Mouse (Mus musculus) heart, embryonic 15.5 days (tissue): Measurements from ENCODE around the gene Gatb. TPM values are rescaled to one million over a fixed set of nuclear protein-coding genes. Genes with fewer than 3 reads are reported as not detected.

Source experiments
- ATAC-seq: fragments of 200-750 bp; cut with Nextera tagmentation; replicated peaks from 2 replicates; pipeline ENCODE4 v1.8.0; 2017; ENCODE audit warnings: low read depth, moderate TSS enrichment; ENCODE audit not compliant: insufficient number of reproducible peaks, insufficient read depth, low FRiP score
- H3K27ac ChIP-seq: fragments of 300-500 bp; sonication (generic); 2 replicates; pipeline ENCODE4 v1.5.1; 2015; ENCODE audit warnings: mild to moderate bottlenecking, inconsistent platforms
- H3K27me3 ChIP-seq: fragments of 300-500 bp; sonication (generic); 2 replicates; pipeline ENCODE4 v1.6.1; 2015; ENCODE audit warnings: inconsistent platforms
- H3K36me3 ChIP-seq: fragments of 300-500 bp; sonication (generic); 2 replicates; pipeline ENCODE4 v1.6.1; 2015; ENCODE audit warnings: mild to moderate bottlenecking, inconsistent platforms
- H3K4me1 ChIP-seq: fragments of 300-500 bp; sonication (generic); replicated peaks from 2 replicates; pipeline ENCODE4 v1.6.1; 2015; ENCODE audit warnings: inconsistent platforms
- H3K4me2 ChIP-seq: fragments of 300-500 bp; sonication (generic); 2 replicates; pipeline ENCODE4 v1.6.1; 2015; ENCODE audit warnings: inconsistent platforms, mild to moderate bottlenecking, moderate library complexity
- H3K4me3 ChIP-seq: fragments of 300-500 bp; sonication (generic); 2 replicates; pipeline ENCODE4 v1.5.1; 2015; ENCODE audit warnings: mild to moderate bottlenecking, inconsistent platforms
- H3K9ac ChIP-seq: fragments of 300-500 bp; sonication (generic); 2 replicates; pipeline ENCODE4 v1.6.1; 2015; ENCODE audit warnings: mild to moderate bottlenecking, inconsistent platforms
- H3K9me3 ChIP-seq: fragments of 300-500 bp; sonication (generic); replicated peaks from 2 replicates; pipeline ENCODE4 v1.6.1; 2016; ENCODE audit warnings: inconsistent platforms
- WGBS: fragments of 180-500 bp; shearing (Covaris S2); methylation state at CpG from one replicate; pipeline ENCODE4 v1.1.7; 2015; ENCODE audit warnings: mixed read lengths; 5-methylcytosine and 5-hydroxymethylcytosine counted together
- polyA plus RNA-seq: library from polyadenylated mRNA; unstranded; fragments of >200 nt; fragmentation: Nextera tagmentation; extraction: Ambion mirVana; gene quantifications from 2 replicates; pipeline ENCODE4 v1.2.1, GENCODE M21; 2015

Gatb gene
- polyA plus RNA-seq, 1 experiment from 2014 or later, result 37.6 TPM

GRCm38 (mm10) chr3:85681136-85681535 is 107.2 kb downstream of the Gatb start:
- H3K4me2 ChIP-seq, result no peak overlapping the region
- H3K36me3 ChIP-seq, result no peaks in the 10 kb centered on the region
- ATAC-seq, result no peak
- no peak overlapping the region for H3K9ac ChIP-seq
- 85% methylated on average over 7 of the region's 7 CpGs for WGBS
- H3K4me1 ChIP-seq, result peaks cover 16% of the 10 kb centered on the region
- no peak overlapping the region for H3K27ac ChIP-seq
- no peaks in the 10 kb centered on the region for H3K9me3 ChIP-seq
- no peak overlapping the region for H3K4me3 ChIP-seq
- no peaks in the 10 kb centered on the region for H3K27me3 ChIP-seq

GRCm38 (mm10) chr3:85683618-85684017 is 109.7 kb downstream of the Gatb start:
- 82% methylated on average over 5 of the region's 5 CpGs for WGBS
- ATAC-seq, result no peak
- Histone ChIP-seq H3K27me3 (no peaks in the 10 kb centered on the region), H3K4me2 (no peak overlapping the region), H3K36me3 (no peaks in the 10 kb centered on the region), H3K9me3 (no peaks in the 10 kb centered on the region), H3K9ac (no peak overlapping the region), H3K27ac (no peak overlapping the region), H3K4me3 (no peak overlapping the region), H3K4me1 (peaks cover 12% of the 10 kb centered on the region)

- no peaks in the 10 kb centered on the region for H3K27me3 ChIP-seq
- H3K4me2 ChIP-seq, result no peak overlapping the region
- no peak overlapping the region for H3K4me3 ChIP-seq
- no peak for ATAC-seq
- no peaks in the 10 kb centered on the region for H3K9me3 ChIP-seq
- H3K36me3 ChIP-seq, result no peaks in the 10 kb centered on the region
- 0 out of 2 replicates have a peak, but pooled peaks cover 4% of the 10 kb centered on the region for H3K4me1 ChIP-seq
- 76% methylated on average over 8 of the region's 8 CpGs for WGBS
- H3K27ac ChIP-seq, result no peak overlapping the region
- H3K9ac ChIP-seq, result no peak overlapping the region
These were observed 111.4 kb downstream of the Gatb start for GRCm38 (mm10) chr3:85685271-85685670.

- H3K4me1 ChIP-seq, result no peaks in the 10 kb centered on the region
- ATAC-seq, result no peak
- H3K27ac ChIP-seq, result no peak overlapping the region
- no peaks in the 10 kb centered on the region for H3K9me3 ChIP-seq
- no peaks in the 10 kb centered on the region for H3K36me3 ChIP-seq
- no peak overlapping the region for H3K4me3 ChIP-seq
- H3K4me2 ChIP-seq, result no peak overlapping the region
- H3K27me3 ChIP-seq, result no peaks in the 10 kb centered on the region
- 90% methylated on average over 14 of the region's 14 CpGs for WGBS
- H3K9ac ChIP-seq, result no peak overlapping the region
These were observed 114.4 kb downstream of the Gatb start for GRCm38 (mm10) chr3:85688341-85688740.

GRCm38 (mm10) chr3:85691134-85691533 is 117.2 kb downstream of the Gatb start:
- WGBS, result 78% methylated on average over 4 of the region's 4 CpGs
- H3K36me3 ChIP-seq, result no peaks in the 10 kb centered on the region
- no peak overlapping the region for H3K4me3 ChIP-seq
- H3K27me3 ChIP-seq, result no peaks in the 10 kb centered on the region
- no peak overlapping the region for H3K4me2 ChIP-seq
- no peaks in the 10 kb centered on the region for H3K9me3 ChIP-seq
- no peak overlapping the region for H3K27ac ChIP-seq
- H3K9ac ChIP-seq, result no peak overlapping the region
- no peak for ATAC-seq
- H3K4me1 ChIP-seq, result no peaks in the 10 kb centered on the region

GRCm38 (mm10) chr3:85693013-85693412 is 119.1 kb downstream of the Gatb start:
- Histone ChIP-seq H3K4me3 (no peak overlapping the region), H3K36me3 (no peaks in the 10 kb centered on the region), H3K27me3 (no peaks in the 10 kb centered on the region), H3K27ac (no peak overlapping the region), H3K9ac (no peak overlapping the region), H3K4me2 (no peak overlapping the region), H3K9me3 (no peaks in the 10 kb centered on the region), H3K4me1 (no peaks in the 10 kb centered on the region)
- no peak for ATAC-seq
- WGBS, result 49% methylated on average over 3 of the region's 3 CpGs

- Histone ChIP-seq H3K36me3 (no peaks in the 10 kb centered on the region), H3K9me3 (no peaks in the 10 kb centered on the region), H3K4me1 (no peaks in the 10 kb centered on the region), H3K4me3 (no peak overlapping the region), H3K4me2 (no peak overlapping the region), H3K27me3 (no peaks in the 10 kb centered on the region), H3K9ac (no peak overlapping the region), H3K27ac (no peak overlapping the region)
- 92% methylated on average over 3 of the region's 3 CpGs for WGBS
- ATAC-seq, result no peak
These were observed 121.1 kb downstream of the Gatb start for GRCm38 (mm10) chr3:85695056-85695455.

GRCm38 (mm10) chr3:85698496-85698895 is 124.6 kb downstream of the Gatb start:
- Histone ChIP-seq H3K9ac (no peak overlapping the region), H3K9me3 (no peaks in the 10 kb centered on the region), H3K4me3 (no peak overlapping the region), H3K4me2 (no peak overlapping the region), H3K36me3 (no peaks in the 10 kb centered on the region), H3K27me3 (no peaks in the 10 kb centered on the region), H3K4me1 (peaks cover 4% of the 10 kb centered on the region), H3K27ac (no peak overlapping the region)
- WGBS, result 81% methylated on average over 4 of the region's 4 CpGs
- ATAC-seq, result no peak

- H3K4me2 ChIP-seq, result no peak overlapping the region
- H3K9ac ChIP-seq, result no peak overlapping the region
- H3K9me3 ChIP-seq, result no peaks in the 10 kb centered on the region
- no peak overlapping the region for H3K4me3 ChIP-seq
- H3K4me1 ChIP-seq, result peaks cover 5% of the 10 kb centered on the region
- H3K27me3 ChIP-seq, result no peaks in the 10 kb centered on the region
- H3K36me3 ChIP-seq, result no peaks in the 10 kb centered on the region
- 45% methylated on average over 6 of the region's 6 CpGs for WGBS
- H3K27ac ChIP-seq, result peak overlapping the region; percentile 42; the same call in 1 of the 2 replicates
- ATAC-seq, result 0 out of 2 replicates have a peak, but pooled peaks have one; percentile 50
These were observed 129.4 kb downstream of the Gatb start for GRCm38 (mm10) chr3:85703141-85703882.

Other genes with a start within 250 kb of the Gatb start
- 7.7 and 7.9 TPM in 2 replicates for gene Fam160a1, start 243.2 kb downstream of the Gatb start, polyA plus RNA-seq